Mouse (Mus musculus): ENCODE data around the gene Nell1.

The Nell1 gene

DNA sequence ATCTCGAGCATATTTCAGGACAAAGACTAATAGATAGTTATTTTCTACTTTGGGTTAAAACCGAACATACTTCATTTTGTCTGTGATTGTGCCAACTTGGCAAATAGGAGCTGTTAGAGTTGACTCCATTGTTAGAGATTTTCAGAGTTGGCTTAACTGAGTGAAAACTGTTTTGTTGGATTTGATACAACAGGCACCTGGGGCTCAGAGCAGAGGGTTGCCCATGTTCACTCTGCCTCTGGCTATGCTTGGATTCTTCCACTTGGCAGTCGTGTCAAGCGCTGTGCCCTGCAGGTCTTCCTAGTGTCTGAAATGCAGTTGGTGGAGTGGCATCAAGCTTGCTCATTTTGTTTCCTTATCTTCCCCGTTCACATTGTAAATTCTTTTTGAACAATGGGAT, 363.6 kb downstream of the Nell1 start:
- no peak for DNase-seq

DNA sequence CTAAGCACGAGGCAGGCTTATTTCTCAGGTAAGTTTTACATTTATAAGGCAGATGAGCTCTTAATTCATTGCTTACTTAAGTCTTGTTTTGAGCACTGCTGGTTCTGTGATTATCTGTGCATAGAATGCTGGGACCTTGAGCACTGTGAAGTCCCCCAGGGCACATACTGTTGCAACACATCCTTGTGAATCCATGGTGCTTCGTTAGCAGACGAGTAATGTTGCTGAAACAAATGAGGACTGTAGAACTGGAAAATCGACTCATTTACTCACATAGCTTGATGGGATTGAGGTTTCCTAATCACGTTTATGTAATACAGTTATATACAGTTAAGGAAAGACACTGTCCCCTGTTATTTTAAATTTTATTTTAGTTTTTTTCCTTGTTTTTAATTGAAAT, 364.1 kb downstream of the Nell1 start:
- DNase-seq, result no peak

DNA sequence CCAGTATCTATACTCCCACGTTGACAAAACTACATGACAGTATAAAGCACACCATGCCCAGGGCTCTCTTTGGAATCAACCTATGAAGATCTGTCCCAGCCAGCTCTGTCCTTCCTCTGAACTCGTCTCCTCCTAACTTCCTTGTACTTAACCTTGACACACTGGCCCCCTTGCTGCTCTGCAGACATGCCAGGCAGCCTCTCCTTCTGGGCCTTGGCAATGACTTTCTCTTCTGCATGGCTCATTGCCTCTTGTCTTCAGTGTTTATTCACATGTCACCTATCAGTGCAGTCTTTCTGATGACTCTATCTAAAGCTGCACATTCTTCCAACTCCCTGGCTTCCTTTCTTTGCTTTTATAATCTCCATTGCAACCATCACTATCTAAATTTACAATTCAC, 376.9 kb downstream of the Nell1 start:
- no peak for DNase-seq

DNA sequence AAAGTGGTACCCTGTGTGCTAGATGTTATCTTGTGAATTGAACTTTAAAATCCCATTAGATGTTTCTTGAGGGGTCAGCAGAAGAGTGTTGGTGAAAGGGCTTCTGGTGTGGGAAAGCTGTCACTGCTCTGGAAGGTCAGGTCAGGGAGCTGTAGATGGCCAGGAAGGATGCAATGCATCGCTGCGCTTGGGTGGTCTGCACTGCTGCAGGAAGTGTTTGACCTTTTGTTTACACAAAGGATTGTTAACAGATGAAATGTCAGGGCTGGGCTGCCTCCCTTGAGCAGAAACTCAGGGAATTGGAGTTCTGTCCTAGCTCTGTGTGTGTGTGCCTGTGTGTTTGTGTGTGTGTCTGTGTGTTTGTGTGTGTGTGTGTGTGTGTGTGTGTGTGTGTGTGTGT, 382.5 kb downstream of the Nell1 start:
- no peak for DNase-seq

DNA sequence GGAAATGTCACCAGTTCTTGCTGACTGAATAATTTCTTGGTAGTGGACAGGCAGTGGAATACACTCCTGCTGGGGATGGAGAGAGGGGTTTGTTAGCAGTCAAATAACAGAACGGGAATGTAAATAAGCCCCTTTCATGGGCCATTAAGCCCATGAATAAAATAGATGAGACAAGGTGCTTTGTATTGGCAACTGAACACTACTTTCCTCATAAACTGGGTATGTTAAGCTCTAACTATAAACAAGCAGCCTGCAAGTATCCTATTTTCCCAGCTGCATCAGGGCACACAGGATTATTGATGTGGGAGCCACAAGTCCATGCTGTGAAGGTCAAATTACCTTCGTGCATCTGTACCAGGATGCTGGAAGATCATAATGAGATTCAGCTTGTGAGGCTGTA, 387.4 kb downstream of the Nell1 start:
- DNase-seq, result no peak

DNA sequence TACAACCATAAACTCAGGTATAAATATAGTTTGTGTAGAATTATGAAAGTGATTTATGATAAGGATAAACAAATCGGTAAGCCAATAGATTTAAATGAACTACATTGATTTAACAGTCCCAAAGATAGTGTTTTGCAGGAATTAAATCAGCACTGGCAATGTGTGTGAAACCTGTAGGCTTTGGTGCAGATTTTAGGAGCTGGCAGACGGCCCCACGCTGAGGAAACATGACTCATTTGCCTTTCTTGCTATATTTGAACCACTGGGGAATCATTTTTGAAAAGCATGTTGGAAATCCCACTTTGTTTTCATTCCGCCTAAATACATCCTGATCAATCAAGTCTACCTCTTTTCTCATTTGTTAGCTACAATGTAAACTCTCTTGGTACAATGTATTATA, 400.2 kb downstream of the Nell1 start:
- DNase-seq, result no peak

DNA sequence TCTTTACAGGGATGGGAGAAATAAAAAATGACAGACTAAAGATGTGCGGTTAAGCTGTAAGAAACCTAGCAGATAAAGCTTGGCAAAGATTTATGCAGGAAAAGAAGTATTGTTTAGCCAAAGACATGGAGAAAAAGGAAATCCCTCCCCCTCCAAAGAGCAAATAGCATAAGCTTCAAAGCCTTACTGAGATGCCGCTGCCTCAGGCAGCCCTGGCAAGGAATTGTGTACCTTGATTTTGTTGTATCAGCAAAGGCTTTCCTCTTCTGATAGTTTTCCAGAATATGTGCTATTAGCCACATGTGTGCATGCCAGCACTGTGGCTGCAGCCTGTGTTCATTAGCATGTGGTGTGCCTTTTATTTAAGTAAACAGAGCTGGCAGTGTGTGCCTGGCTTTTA, 435.8 kb downstream of the Nell1 start:
- DNase-seq, result no peak

DNA sequence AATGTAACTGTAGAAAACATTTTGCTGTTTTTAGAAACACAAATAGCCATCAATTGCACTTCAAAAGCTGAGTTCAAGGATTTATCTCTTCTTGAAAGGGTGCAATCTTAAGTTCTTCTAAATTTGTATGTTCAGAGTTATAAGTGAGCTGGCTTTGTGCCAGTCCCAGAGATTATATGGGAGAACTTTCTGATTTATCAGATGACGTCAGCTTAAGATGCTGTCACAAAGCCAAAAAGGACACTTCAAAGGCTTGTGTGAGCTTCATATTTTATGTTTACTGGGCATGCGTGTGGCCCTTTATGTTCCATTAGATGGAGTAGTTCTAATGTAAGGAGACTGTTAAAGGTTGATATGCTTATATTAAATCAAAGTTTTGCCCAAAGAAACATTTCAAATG, 445.3 kb downstream of the Nell1 start:
- DNase-seq, result no peak

DNA sequence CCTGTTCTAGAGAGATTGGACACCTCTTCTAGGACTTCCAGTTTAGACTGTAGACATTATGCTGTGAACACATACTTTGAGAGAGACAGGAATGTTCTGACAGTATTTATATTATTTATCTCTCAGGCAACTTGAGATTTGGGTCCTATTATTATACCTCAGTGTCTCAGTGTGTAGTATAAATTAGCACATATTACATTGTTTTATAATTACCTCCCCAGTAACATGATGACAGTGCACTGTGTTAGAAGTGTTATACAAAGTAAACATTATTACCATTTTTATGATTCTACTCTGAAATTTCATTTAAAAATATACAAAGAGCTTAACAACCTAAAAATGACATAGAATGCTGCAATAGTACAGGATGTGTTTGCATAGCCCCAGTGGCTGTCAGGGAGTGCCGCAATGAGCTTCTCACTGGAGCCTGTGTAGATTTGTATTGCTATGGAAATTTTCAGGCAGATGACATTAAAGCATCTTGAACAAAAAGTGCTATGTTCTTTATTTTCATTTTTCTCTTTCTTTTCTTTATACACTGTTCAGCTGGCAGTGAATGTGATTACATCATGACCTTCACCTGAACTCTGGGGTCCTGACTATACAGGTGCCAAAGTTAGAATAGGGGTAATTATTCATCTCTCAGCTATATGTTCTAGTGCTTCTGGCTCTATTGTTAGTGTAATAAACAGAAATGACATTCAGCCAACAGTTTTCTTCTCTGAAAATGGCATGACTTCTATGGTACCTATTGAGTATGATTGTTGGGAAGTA, 447.9 kb downstream of the Nell1 start:
- DNase-seq, result no peak

DNA sequence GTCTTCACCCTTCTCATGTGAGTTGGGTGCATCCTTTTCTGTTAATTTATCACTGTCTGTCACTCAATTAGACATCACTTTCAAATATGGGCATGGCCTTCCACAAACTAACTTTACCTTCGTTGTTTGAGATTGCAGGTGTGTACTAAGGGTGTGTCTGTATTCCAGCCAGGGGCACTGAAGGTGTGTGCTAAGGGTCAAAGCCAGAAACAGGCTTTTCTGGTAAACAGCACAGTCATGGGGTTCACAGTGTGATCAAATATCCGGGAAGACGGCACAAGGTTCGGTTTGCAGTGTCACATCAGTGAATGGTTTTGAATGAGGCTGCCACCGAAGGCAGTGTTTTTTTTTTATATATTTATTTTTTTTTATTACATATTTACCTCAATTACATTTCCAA, 455.1 kb downstream of the Nell1 start:
- DNase-seq, result no peak

DNA sequence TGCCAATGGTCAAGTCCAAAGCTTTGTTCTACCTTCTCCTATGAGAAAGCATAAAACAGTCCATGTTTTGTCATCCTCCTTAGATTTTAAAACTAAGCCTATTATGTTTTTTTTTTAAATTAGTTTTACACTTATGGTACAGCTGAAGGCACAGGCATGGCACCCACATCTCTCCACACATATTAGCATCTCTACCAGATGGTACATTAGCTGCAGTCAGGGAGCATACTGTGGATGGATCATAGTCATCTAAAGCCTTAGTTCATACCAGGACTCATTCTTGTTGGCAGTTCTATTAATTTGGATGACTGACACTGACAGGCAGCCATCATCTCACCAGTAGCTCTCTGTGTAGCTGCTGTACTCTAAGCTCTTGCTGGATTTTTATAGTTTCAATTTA, 466.6 kb downstream of the Nell1 start:
- no peak for DNase-seq

DNA sequence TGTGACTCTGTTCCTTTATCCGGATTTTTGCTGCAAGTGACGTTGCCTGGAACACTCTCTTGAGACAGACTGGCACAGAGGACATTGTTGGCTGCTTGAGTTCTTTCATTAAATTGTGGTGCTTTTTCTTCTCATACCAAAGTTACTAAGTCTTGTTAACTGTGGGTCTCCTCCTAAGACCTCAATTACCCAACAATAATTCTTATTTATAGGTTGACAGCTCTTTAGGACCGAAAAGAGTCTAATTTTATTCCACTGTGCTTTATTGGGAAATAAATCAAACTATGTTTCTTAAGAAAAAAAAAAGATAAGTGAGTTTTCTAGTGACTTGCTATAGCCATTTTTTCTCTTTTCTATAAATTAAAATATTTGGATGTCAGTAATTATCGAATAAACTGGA, 472.7 kb downstream of the Nell1 start:
- DNase-seq, result no peak

DNA sequence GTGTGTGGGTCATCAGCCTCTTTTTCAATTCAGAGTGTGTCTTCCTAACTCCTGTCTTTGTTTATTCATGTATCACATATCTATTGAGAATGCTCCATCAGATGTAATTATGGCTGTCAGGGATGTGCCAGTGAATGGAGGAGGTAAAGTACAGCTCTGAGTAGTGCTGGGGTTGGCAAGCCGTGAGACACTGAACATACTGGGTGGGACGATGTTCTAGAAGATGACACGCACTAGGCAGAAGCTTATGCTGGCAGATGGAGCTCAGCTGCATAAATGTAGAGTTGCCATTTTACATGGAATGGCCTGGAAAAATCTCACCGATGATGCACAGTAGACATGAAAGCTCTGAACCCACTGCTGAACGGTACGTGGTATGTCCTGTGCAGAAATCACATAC, 493.1 kb downstream of the Nell1 start:
- DNase-seq, result no peak

DNA sequence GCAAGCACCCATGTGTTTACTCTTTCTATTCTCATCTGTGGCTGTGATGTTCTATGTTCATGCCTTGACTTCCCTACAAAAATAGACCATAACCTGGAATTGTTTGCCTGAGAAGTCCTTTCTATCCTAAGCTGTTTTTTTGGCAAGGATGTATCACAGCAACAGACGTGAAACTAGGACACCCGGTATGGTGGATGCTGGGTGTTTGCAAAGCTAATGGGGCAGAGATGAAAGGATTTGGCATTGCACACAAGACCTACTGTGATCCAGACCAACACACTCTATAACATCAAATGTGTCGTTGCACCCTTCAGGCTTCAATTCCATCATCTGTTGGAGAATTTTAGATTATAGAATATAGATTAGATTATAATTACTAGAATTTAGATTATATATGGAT, 495.9 kb downstream of the Nell1 start:
- DNase-seq, result no peak

DNA sequence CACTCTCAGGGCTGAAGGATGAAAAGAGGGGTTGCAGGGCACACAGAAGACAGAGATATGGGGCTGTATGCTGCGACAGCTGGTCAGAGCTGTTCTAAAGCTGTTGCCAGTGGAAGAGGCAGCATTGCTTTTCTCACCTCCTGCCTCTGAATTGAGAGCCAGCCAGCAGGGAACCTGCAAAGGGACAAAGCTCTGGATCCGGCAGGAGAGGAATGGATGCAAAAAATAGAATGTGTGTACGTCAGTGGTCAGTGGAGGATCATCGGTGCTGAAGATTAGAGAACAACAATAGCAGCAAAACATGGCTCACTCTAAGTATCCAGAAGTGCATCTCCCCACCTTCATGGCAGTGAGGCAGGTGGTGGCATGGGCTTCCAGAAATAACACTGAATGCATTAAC, 507.3 kb downstream of the Nell1 start:
- no peak for DNase-seq

DNA sequence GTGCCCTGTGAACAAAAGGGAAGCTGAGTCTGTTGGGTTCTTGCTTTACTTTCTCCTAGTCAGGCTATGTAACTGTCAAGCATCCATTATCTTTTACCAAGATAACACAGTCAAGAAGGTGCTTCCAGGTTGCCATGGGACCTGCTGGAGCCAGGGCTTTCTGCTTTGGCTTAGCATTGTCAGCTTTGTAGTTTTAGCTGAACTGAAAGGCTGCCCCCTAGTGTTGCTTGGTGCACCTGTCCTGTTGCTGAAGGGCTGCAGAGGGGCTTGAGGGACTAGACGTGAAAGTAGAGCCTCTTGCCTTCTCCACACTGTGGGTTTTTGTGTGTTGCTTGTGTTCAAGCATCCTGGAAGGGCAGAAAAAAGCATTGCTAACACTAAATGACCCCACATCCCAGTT, 510.6 kb downstream of the Nell1 start:
- no peak for DNase-seq

DNA sequence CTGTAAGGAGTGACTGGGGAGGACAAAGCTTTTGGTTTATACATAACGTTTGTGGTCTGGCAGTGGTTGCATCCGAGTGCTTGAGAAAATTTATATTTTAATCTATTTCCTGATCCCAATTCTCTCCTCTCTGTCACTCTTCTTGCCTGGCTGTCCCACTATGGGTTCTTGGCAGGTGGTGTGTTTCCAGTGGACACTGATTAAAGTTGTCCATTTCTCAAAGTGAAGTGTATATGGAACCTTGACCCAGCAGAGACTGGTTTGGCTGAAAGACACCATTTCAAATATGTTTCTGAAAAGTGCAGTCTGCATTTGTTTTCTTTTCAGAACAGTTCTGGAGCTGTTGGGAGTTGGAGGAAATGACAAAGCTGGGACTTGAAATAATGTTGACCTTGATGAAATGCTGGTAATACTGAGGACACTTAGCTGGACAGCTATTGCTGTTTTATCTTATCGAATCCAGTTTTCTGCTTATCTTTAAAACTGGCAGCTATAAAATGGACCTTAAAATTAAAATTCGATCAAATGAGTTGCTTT, 512.3 kb downstream of the Nell1 start:
- no peak for DNase-seq

DNA sequence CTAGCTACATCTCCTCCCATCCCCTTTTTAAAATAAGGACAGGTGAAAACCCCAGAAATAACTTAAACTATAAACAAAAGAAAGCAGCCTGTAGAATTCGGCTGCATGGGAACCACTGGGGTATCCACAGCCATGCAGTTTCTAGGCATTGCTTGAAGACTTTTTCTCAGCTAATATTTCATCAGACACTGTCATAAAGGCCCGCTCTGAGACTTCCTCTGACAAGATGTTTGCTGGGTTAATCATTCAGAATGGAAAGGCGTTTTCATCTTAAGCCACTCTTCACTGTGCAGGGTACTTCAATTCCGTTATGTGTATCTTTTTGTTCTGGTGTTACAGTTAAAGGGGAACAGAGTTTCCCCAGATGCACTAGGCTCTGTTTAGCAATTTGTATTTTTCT, 526.9 kb downstream of the Nell1 start:
- DNase-seq, result no peak

DNA sequence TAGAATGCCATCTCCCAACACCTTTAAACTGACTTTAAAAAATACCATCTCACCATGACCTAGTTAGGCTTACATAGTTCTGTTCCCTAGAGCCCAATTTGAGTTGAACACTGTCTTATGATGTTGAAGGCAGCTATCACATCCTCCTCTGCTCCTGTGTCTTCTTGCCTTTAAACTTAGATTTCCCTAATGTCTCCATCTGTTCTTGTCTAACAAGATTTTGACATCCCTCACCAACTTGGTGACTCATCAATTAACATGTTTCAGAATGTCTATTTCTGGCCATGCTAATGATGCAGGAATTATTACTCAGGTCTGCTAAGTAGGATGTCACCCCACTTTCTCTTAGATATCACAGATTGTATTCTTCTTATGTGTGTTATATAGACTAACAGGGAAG, 532.4 kb downstream of the Nell1 start:
- DNase-seq, result no peak

DNA sequence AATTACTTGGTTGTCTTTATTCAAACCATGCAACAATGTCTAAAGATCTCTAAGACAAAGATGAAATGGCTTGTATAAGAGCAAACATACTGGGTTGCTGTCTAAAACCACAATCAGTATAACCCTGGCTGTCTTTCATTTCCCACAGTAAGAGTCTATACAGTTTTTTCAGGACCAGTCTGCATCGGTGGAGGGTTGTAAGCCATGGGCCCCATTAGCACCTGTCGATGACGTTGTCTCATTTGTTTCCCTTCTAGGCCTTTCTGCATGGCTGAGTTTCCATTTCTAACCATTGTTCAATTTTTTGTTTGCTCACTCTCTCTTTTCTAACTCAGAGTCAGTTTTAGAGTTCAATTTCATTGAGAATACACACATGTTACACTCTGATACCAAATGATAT, 540.2 kb downstream of the Nell1 start:
- DNase-seq, result no peak

DNA sequence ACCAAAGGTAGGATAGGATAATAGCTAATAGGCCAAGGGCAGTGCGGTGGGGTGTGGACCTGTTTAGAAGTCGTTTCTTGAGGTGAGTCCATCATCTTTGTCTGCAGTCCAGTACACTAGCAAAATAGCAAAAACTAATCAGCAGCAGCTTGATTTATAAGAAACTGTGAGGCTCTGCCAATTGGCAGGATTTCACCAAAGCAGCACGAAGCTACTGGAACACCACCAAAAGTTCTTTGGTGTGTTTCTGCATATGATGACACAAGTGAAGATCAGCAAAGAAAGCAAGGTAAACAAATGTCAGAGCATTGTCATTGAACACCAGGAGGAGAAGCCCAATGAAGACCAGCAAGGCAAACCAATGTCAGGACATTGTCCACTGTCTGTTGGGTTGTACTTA, 542.0 kb downstream of the Nell1 start:
- no peak for DNase-seq

DNA sequence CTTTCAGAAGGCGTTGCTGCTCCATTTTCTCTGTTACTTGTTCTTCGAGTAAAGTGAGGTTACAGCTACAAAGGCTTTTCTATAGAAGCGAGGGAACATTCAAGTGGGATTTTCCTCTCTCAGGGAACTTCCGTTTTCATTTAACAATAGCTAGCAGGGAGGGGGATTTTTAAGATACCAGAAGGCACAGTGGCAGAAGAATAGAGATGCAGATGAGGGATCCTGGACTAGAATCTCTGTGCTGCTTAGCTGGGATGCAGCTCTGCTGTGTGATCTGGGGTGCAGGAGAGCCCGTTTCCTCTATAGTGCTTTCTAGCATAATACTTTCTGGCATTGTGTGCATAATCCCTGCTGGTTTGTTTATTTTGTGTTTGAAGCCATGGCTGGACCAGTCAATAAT, 568.7 kb downstream of the Nell1 start:
- no peak for DNase-seq

DNA sequence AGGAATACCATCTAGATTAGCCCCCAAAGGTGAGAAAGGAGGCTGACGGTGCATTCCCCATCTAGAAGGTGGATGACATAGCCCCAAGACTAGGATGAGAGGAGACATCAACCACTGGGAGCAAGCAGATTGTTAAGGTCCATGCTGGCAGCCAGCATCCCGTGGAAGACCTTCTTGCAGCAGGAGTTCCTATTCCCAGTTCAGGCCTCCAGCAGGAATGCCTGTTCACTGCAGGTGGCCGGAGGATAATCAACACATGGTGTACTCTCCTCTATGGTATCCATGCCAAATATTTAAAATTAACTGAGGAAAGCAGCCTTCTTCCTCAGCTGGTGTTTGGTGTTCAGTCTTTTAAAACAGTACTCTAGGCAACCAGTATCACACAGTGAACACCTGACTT, 574.9 kb downstream of the Nell1 start:
- no peak for DNase-seq

DNA sequence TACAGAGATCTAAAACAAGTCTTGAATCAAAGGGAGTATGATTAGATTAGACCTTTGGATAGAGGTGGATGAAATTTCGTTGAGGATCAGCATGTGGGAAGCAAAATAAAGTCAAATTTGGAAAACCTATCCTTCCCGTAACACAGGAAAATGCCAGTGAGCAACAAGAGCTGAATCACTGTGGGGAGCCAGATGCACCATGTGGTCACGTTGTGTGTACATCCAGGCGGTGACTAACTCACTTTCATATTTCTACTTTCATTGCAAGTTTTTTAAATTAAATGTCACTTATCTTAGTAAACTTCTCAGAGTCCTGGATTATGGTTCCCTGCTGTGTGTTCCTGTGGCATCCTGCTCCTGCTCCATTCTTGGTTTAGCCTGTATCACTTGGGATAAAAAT, 576.8 kb downstream of the Nell1 start:
- no peak for DNase-seq

DNA sequence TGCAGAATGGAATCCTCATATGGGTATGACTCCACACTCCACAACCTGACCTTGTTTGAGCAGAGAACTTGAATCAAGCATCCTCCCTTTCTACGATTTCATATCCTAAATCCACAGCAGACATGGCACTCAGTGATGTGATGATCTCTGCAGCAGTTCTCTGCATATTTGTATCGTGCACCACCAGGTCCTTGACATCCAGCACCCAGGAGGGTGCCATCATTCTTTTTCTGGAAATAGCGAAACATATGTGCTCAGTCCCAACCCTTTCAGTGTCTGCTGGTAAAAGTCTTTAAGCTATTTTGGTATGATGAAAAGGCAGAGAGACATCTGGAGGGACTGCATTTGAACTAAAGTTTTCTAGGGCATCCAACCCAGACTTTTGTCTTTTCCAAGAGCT, 588.0 kb downstream of the Nell1 start:
- DNase-seq, result no peak

All from spleen, adult 18-20 months (tissue).